Mouse (Mus musculus): Measurements from ENCODE around the gene Pla2g4c. TPM values are rescaled to one million over a fixed set of nuclear protein-coding genes. Genes with fewer than 3 reads are reported as not detected.
"Not testable (repeated sequence)": the region's sequence is repeated elsewhere in the genome, so short reads cannot be mapped to it uniquely, and the experiment has no call there.

Pla2g4c gene
- under 1 TPM in 1 of 2 experiments, not detected in 1; 0.20 TPM for total RNA-seq (2021)
- long read RNA-seq = 0 reads

DNA sequence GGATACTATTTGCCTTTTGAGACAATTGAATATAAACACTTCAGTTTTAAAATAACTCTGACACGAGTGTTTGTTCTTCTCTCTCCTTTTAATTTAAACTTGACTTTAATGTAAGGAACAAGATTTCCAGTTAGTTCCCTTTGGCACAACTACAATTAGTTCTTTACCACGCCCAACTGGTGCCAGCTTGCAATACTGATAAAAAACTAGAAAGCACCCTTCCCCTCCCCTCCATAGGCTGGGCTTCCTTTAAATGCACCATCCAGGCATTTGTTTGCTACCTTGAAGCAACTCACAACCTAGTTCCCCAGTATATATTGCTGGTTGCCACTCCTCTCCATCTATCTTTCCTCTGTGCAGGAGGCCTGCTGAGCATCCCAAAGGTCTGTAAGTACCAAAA is at the start of gene Pla2g4c:
TSS of gene Pla2g4c (plus strand) at position 340 of the 400 bp plus-strand sequence.
- no peak for DNase-seq (ENCODE audit: low spot score in 2 of 2)

DNA sequence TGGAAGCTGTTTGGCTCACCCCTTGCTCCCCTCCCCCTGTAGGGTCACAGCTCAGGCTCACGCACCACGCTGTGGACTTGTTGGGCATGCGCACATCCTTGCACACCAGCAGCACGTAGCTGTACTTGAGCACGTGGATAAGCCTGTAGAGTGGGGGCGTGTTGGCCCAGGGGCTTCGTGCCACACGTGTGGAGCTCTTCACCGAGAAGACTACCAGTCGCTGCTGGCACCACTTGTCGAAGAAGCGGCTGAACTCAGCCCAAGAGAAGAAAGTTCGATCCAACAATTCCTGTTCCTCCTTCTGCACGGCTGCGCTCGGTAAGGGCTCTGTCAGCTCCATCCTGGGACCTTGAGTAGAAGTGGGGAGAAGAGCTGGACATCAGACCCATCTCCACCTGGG is 47.4 kb upstream of the Pla2g4c start, which contains the start of gene Lig1:
TSS of gene Lig1 (plus strand) at position 203 of the 400 bp plus-strand sequence.
- no peak for DNase-seq (ENCODE audit: low spot score in 2 of 2)

GRCm38 (mm10) chr7:13277833-13278232 is 46.6 kb upstream of the Pla2g4c start:
- no peak for DNase-seq (ENCODE audit: low spot score in 2 of 2)

GRCm38 (mm10) chr7:13278308-13278891 is 46.1 kb upstream of the Pla2g4c start, which contains the start of gene Zswim9:
TSS of gene Zswim9 (minus strand) at chr7:13278721.
- DNase-seq (ENCODE audit: low spot score in 2 of 2) = peak; percentile 91 to 96

- DNase-seq (ENCODE audit: low spot score in 2 of 2) = not testable (repeated sequence)
Observed at GRCm38 (mm10) chr7:13278957-13279356, 45.5 kb upstream of the Pla2g4c start.

DNA sequence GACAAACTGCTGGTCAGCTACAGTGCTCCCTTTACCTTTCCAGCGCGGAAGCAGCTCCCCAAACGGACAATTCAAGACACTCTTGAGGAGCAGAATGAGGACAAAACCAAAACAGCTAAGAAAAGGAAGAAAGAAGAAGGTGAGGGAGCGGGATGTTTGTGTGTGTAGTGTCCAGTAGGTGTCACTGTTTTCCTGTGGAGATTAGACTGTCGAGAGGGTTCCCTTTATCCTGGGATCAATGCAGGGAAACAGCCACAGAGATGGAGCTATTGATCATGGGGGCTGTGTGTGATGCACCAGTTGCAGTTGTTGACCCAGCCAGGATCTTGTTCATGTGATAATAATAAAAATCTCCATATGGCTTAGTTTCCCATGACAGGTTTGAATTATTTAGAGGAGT is 35.8 kb upstream of the Pla2g4c start:
- peak in 1 of 2 experiments; percentile 18 for DNase-seq (ENCODE audit: low spot score in 2 of 2)

GRCm38 (mm10) chr7:13290041-13290675 is 34.3 kb upstream of the Pla2g4c start:
- no peak for DNase-seq (ENCODE audit: low spot score in 2 of 2)

DNA sequence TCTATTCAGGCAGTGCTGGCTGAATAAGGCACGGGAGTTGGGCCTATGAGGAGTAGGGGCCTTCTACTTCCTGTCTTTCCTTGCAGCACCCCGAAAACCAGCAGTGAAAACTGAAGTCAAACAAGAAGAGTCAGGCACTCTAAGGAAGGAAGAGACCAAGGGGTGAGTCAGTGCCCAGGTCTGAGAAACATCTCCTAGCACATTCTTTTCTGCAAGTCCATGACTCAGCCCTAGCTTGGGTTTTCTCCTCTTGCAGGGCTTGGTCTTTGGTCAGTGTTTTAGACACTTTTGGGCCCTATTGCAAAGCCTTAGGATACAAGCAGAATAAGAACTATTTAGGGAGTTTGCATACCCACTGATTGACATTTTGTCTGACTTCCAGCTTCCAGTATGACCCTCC is 33.1 kb upstream of the Pla2g4c start:
- DNase-seq (ENCODE audit: low spot score in 2 of 2) = no peak

DNA sequence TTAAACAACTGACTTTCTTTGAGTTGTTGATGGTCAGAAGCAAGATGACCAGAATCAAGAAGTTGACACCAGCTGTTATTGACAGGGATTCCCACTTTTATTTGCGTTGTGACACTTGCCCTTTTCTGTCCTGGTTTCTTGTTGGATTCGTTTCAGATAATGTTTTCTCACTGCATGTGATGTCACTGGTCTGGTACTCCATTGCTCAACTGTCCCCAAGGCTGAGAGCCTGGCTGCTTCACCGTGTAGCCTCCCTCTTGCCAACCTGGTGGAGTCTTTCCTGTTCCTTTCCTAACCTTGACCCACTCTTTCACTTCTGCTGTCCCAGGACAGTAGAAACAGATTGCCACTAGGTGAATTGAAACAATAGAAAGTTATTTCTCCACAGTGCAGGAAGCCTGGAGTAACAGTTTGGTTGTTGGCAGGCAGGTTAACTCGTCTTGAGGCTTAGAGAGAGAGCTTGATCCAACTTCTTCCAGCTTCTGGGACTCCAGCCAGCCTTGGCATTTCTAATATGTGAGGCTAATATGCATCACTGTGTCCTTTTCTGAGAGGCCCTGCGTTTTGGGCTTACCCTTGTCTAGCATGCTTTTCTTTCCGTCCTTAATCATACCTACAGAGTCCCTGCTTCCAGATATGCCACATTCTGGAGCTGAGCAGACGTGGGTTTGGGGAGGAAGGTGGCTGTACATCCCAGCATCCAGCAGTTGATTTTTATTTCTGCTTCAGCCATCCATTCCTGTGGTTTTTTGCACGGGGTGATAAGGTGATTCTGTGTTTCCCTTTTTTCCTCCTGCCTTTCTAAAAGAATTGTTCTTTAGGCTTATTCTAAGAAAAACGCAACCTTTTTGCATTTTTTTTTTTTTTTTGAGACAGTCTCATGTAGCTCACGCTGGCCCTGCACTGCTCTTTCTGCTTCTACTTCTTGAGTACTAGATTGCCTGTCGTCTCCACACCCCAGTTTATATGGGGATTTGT is 30.3 kb upstream of the Pla2g4c start:
- no peak for DNase-seq (ENCODE audit: low spot score in 2 of 2)

DNA sequence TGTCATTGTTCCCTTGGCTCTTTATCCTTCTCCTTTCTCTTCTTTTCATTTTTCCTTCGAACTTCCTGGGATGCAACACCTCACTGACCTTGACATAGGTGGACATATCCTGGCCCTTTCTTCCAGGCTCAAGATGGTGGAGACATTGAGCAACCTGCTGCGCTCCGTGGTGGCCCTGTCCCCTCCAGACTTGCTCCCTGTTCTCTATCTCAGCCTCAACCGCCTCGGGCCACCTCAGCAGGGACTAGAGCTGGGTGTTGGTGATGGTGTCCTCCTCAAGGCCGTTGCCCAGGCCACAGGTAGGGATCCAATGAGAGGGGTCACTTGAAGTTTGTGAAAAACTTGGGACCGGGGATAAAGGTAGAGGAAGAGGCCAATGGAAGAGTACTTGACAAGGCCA is 29.2 kb upstream of the Pla2g4c start:
- no peak for DNase-seq (ENCODE audit: low spot score in 2 of 2)

GRCm38 (mm10) chr7:13297636-13298035 is 26.8 kb upstream of the Pla2g4c start:
- DNase-seq (ENCODE audit: low spot score in 2 of 2) = no peak

DNA sequence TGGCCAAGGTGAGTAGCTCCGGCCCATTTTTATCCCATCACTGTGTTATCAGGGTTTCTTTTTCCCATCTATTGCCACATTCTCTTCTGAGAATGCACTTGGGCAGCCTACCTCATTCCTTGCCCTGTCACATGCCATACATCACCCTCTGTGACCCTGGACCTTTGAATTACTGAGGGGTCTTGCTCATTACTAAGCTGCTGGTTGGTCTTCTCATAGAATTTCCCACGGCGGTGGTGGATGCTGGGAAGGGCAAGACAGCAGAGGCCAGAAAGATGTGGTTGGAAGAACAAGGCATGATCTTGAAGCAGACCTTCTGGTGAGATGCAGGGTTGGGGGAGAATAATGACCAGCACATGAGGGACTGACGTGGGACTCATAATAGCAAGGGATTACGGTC is 25.6 kb upstream of the Pla2g4c start:
- DNase-seq (ENCODE audit: low spot score in 2 of 2) = no peak

DNA sequence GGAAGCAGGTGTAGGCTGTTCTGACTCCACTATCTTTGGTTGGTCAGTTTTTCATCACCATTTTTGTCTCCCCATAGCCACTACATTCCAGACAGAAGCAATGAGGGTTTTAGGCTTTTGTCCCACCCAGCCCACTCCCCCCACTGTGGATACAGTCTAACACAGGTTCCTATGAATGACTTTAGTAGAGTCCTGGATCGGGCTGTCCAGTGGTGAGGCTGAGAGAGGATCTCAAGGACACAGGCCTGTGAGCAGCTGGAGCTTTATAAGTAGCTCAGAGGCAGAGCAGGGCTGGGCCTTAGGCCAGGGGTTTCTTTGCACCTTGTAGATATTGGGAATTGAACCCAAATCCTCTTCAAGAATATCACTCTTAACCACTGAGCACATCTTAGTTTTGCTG is 22.8 kb upstream of the Pla2g4c start:
- no peak for DNase-seq (ENCODE audit: low spot score in 2 of 2)

- no peak for DNase-seq (ENCODE audit: low spot score in 2 of 2)
Observed at GRCm38 (mm10) chr7:13302780-13303179, 21.7 kb upstream of the Pla2g4c start.

DNA sequence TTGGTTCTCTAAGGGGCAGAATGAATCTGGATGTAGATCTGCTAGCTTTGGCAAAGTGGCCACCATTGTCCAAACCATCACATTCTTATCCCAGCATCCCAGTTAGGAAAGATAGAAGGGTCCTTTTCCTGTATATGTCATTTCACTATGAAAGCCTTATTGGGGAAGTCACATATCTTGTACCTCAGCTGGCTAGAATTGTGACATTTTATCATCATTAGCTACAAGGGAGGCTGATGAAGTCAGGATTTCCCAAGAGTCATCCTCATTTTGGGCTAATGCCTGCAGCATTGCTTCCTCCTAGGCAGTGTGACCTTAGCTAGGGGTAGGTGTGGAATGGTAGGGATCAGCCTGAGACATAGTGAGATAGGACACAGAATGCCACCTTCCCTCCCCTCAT is 21.1 kb upstream of the Pla2g4c start:
- DNase-seq (ENCODE audit: low spot score in 2 of 2) = no peak

DNA sequence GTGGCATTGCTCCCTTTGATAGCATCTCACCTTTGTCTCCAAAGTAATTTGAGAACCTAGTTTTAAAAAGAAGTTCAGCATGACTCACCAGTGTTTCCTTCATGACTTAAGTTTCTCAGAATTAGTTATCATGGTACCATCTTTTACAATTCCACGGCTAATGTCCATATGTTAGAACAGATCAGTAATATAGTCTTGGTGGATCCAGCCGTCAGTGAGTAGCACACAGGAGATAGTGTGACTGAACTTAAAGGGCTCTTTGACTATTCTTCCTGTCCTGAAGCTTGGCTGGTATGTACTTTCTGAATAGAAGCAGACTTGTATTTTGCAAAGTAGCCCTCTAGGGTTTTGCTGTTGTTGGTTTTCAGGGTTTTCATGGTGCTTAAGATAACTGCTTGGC is 15.0 kb upstream of the Pla2g4c start:
- DNase-seq (ENCODE audit: low spot score in 2 of 2) = no peak

DNA sequence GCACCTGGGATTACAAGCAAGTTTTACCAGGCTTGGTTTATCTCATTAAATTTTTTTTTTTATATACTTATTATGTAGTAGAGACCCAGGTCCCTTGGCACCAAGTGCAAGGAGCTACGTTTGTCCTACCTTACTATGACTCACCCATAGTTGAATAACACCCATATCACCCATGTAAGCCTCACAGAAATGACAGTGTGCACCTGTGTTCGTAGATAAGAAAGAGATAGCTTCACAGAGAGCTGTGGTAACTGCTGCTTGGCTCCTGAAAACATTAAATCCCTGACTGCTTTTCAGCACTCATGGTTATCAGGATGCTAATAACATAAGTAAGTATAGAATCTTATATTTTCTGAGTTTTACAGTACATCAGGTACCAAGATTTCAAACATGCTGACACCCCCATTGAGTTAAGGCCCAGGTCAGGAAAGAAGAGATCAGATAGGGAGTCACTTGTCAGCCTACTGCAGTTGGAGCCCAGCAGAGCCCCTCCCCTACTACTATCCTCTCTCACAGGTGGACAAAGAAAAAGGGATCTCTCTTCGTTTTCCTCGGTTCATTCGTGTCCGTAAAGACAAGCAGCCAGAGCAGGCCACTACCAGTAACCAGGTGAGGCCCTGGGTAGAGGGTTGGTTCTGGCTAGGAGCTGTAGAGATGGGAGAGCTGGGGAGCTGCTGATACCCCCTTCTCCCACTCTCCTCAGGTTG is 13.8 kb upstream of the Pla2g4c start:
- DNase-seq (ENCODE audit: low spot score in 2 of 2) = no peak

GRCm38 (mm10) chr7:13311401-13311800 is 13.1 kb upstream of the Pla2g4c start:
- no peak for DNase-seq (ENCODE audit: low spot score in 2 of 2)

DNA sequence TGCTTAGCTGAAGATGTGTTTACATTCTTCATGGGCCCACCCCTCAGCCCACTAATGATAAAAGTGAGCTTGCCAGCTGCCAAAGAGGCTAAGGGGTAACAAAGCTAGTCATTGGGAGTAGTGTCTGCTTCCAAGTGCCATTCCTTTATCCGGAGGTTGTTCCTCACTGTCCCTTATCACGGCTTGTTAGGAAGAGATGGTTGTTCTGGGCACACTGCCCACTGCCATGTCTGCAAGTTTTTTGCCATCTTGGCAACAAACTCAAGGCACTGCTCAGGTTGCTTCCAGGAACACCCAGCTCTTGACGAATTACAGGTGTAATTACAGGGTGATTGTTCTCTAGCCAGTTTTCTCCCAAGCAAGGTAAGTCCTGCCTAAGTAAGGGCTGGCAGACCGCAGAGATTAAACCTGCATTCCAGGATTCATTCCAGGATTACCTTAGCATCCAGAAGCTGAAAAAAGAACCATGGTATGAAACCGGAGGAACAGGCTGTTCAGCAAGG is 10.3 kb upstream of the Pla2g4c start:
- DNase-seq (ENCODE audit: low spot score in 2 of 2) = no peak

- DNase-seq (ENCODE audit: low spot score in 2 of 2) = no peak
Observed at GRCm38 (mm10) chr7:13321424-13321823, 3.0 kb upstream of the Pla2g4c start.

GRCm38 (mm10) chr7:13330575-13330974 is 6.1 kb downstream of the Pla2g4c start:
- no peak for DNase-seq (ENCODE audit: low spot score in 2 of 2)
